Mouse (Mus musculus): ENCODE measurements around the gene Mtmr12.

GRCm38 (mm10) chr15:12273325-12274052 is 68.7 kb downstream of the Mtmr12 start:
- TF ChIP-seq CTCF (IDR thresholded peaks at IDR 0.05; ENCODE audit: control insufficient read depth, insufficient read depth, low read length), result no peak
- no peak for TF ChIP-seq POLR2A (IDR thresholded peaks at IDR 0.05; ENCODE audit: borderline replicate concordance, control insufficient read depth, low read depth, low read length)

All from bone marrow, adult 2 months (tissue).